Mouse (Mus musculus): ENCODE results near the gene 1700013G24Rik.

- TF ChIP-seq CTCF (IDR thresholded peaks at IDR 0.05; ENCODE audit: borderline replicate concordance, insufficient read depth, low read length) (no peak), POLR2A (IDR thresholded peaks at IDR 0.05; ENCODE audit: low read depth, low read length) (no peak)
These were observed 40.1 kb downstream of the 1700013G24Rik start for GRCm38 (mm10) chr4:137493187-137493586.

All from embryonic fibroblast, embryonic 13.5 days (primary cell).